Mouse (Mus musculus) small intestine, adult 2 months (tissue): ENCODE data around the gene Slc35e3. TPM values are rescaled to one million over a fixed set of nuclear protein-coding genes. Genes with fewer than 3 reads are reported as not detected.

Experiments
- H3K27ac ChIP-seq: fragments of 200-500 bp; 2 replicates; pipeline ENCODE4 v1.5.1; 2012; ENCODE audit warnings: low read depth, low read length, control low read depth, inconsistent platforms; ENCODE audit not compliant: insufficient read depth
- H3K27me3 ChIP-seq: fragments of 200-500 bp; 2 replicates; pipeline ENCODE4 v1.6.1; 2012; ENCODE audit warnings: mild to moderate bottlenecking, moderate library complexity, low read length, inconsistent platforms; ENCODE audit not compliant: control insufficient read depth, insufficient read depth
- H3K36me3 ChIP-seq: fragments of 200-500 bp; 2 replicates; pipeline ENCODE4 v1.6.1; 2012; ENCODE audit warnings: mild to moderate bottlenecking, low read length, control low read depth, inconsistent platforms; ENCODE audit not compliant: control insufficient read depth, insufficient read depth
- H3K4me1 ChIP-seq: fragments of 200-500 bp; 2 replicates; pipeline ENCODE4 v1.6.1; 2012; ENCODE audit warnings: low read length, inconsistent platforms, mixed read lengths; ENCODE audit not compliant: control insufficient read depth, insufficient read depth, insufficient read length
- H3K4me3 ChIP-seq: fragments of 200-500 bp; 2 replicates; pipeline ENCODE4 v1.5.1; 2012; ENCODE audit warnings: low read depth, mild to moderate bottlenecking, control low read depth, inconsistent platforms, low read length, moderate library complexity
- CTCF ChIP-seq: fragments of 200-500 bp; IDR thresholded peaks from 2 replicates; pipeline ENCODE4 v1.5.1; 2012; ENCODE audit warnings: low read depth, mild to moderate bottlenecking, control low read depth, inconsistent platforms, low read length, moderate library complexity, mixed read lengths; ENCODE audit not compliant: insufficient replicate concordance, insufficient read length; ENCODE audit errors: extremely low read depth
- POLR2A ChIP-seq: fragments of 200-500 bp; IDR thresholded peaks from 2 replicates; pipeline ENCODE4 v1.6.1; 2012; ENCODE audit warnings: low read depth, mild to moderate bottlenecking, control low read depth, inconsistent platforms, low read length, moderate library complexity
- WGBS: fragments of 180-500 bp; shearing (Covaris S2); methylation state at CpG from one replicate; pipeline ENCODE4 v1.1.7; 2018; 5-methylcytosine and 5-hydroxymethylcytosine counted together
- polyA plus RNA-seq: library from polyadenylated mRNA; depleted of rRNA; stranded (reverse); fragments of >200 nt; gene quantifications from 2 replicates; pipeline ENCODE4 v1.2.3, GENCODE M21; 2012

Slc35e3 gene
- polyA plus RNA-seq, 1 experiment = 6.2 TPM

DNA sequence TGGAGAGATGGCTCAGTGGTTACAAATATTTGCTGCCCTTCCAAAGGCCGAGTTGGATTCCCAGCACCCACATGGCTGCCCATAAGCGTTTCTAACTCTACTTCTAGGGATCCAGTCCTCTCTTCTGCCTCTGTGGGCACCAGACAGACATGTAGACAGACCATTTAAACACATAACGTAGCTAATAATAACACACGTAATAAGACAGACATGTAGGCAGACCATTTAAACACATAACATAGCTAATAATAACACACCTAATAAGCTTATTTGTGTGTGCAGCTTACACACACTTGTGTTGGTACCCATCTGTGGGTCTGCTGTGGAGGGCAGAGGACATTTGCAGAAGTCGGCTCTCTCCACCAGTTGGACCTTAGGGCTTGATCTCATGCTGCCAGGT is 10.6 kb upstream of the Slc35e3 start:
- no peaks in the 10 kb centered on the region for H3K27me3 ChIP-seq
- H3K4me3 ChIP-seq = no peak overlapping the region
- H3K4me1 ChIP-seq = no peaks in the 10 kb centered on the region
- WGBS = 96% methylated on average over 5 of the region's 5 CpGs
- TF ChIP-seq CTCF (no peak), POLR2A (no peak)
- no peak overlapping the region for H3K27ac ChIP-seq
- H3K36me3 ChIP-seq = peaks cover 48% of the 10 kb centered on the region

DNA sequence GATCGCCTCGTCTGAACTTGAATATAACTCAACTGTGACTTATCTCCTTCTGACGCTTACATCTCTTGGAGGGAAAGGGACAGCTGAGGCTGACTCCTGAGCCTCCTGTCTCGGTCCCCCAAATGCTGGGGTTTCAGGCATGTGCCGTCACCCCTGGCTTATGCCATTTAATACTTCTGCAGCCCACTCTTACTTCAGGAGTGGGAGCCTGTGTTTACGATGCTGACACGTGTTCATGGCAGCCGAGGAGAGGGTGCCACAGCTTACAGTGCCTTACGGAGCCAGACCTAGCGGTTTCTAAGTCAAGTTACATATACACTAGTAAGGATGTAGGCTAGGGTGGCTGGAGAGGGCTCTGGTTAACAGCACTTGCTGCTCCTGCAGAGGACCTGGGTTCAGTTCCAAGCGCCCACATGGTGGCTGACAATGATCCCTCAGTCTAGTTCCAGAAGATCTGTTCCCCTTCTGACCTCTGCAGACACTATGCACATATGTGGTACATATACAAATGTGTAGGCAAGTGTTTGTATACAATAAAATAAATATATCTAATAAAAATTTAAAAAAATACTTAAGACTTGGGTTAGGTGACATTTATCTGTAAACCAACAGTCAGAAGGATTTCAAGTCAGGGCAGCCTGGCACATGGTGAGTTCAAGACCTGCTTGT is 9.8 kb upstream of the Slc35e3 start:
- no peaks in the 10 kb centered on the region for H3K4me1 ChIP-seq
- WGBS = 90% methylated on average over 11 of the region's 11 CpGs
- no peaks in the 10 kb centered on the region for H3K27me3 ChIP-seq
- peak overlapping the region; percentile 61 for H3K27ac ChIP-seq
- TF ChIP-seq POLR2A = no peak
- TF ChIP-seq CTCF = no peak
- peaks cover 45% of the 10 kb centered on the region for H3K36me3 ChIP-seq
- no peak overlapping the region for H3K4me3 ChIP-seq

- TF ChIP-seq POLR2A (no peak), CTCF (no peak)
- H3K36me3 ChIP-seq = peaks cover 43% of the 10 kb centered on the region
- H3K4me3 ChIP-seq = no peak overlapping the region
- H3K4me1 ChIP-seq = no peaks in the 10 kb centered on the region
- no peaks in the 10 kb centered on the region for H3K27me3 ChIP-seq
- peak overlapping the region; percentile 61 for H3K27ac ChIP-seq
- WGBS = 85% methylated on average over 13 of the region's 13 CpGs
These were observed 9.1 kb upstream of the Slc35e3 start for GRCm38 (mm10) chr10:117755086-117755798.

- Histone ChIP-seq H3K4me3 (no peak overlapping the region), H3K27me3 (no peaks in the 10 kb centered on the region), H3K36me3 (peaks cover 45% of the 10 kb centered on the region), H3K27ac (no peak overlapping the region), H3K4me1 (no peaks in the 10 kb centered on the region)
- WGBS = 94% methylated on average over 7 of the region's 7 CpGs
- TF ChIP-seq CTCF (no peak), POLR2A (no peak)
These were observed 8.4 kb upstream of the Slc35e3 start for GRCm38 (mm10) chr10:117754609-117754940.

- no peak for TF ChIP-seq CTCF
- no peak for TF ChIP-seq POLR2A
- H3K36me3 ChIP-seq = peaks cover 43% of the 10 kb centered on the region
- no peak overlapping the region for H3K27ac ChIP-seq
- 88% methylated on average over 8 of the region's 8 CpGs for WGBS
- H3K27me3 ChIP-seq = no peaks in the 10 kb centered on the region
- no peaks in the 10 kb centered on the region for H3K4me1 ChIP-seq
- no peak overlapping the region for H3K4me3 ChIP-seq
These were observed 7.8 kb upstream of the Slc35e3 start for GRCm38 (mm10) chr10:117753711-117754608.

GRCm38 (mm10) chr10:117752851-117753647 is 6.9 kb upstream of the Slc35e3 start:
- H3K4me1 ChIP-seq = no peaks in the 10 kb centered on the region
- H3K4me3 ChIP-seq = no peak overlapping the region
- H3K27me3 ChIP-seq = no peaks in the 10 kb centered on the region
- H3K36me3 ChIP-seq = peaks cover 39% of the 10 kb centered on the region
- 94% methylated on average over 5 of the region's 5 CpGs for WGBS
- TF ChIP-seq POLR2A = no peak
- no peak for TF ChIP-seq CTCF
- no peak overlapping the region for H3K27ac ChIP-seq
